Mouse (Mus musculus): ENCODE measurements at regions not wholly inside any gene's neighbourhood (a gene's known extent, or its start where the extent isn't known, plus 50 kb on each side); places are given as distances from the start of the nearest gene placed in this dataset.

- H3K4me2 ChIP-seq (replicated peaks; ENCODE audit: low read depth), result no peak overlapping the region
- H3K4me3 ChIP-seq (ENCODE audit: low read depth, low read length), result no peak overlapping the region
- 58% methylated on average over 3 of the region's 3 CpGs for WGBS
- H3K36me3 ChIP-seq (ENCODE audit: control insufficient read depth, insufficient read depth, low read length), result no peaks in the 10 kb centered on the region
- no peak for ATAC-seq (ENCODE audit: low FRiP score, low TSS enrichment)
- H3K4me1 ChIP-seq (replicated peaks; ENCODE audit: control insufficient read depth, insufficient read depth), result no peaks in the 10 kb centered on the region
- no peak overlapping the region for H3K9ac ChIP-seq (ENCODE audit: low read length)
- no peak for DNase-seq (ENCODE audit: low spot score)
- TF ChIP-seq EP300 (optimal IDR thresholded peaks at IDR 0.05) (no peak), CTCF (IDR thresholded peaks at IDR 0.05; ENCODE audit: low read depth) (no peak)
- no peak overlapping the region for H3K27ac ChIP-seq (replicated peaks)
- no peaks in the 10 kb centered on the region for H3K9me3 ChIP-seq (ENCODE audit: control insufficient read depth, low read length)
- no peaks in the 10 kb centered on the region for H3K27me3 ChIP-seq (ENCODE audit: control insufficient read depth, insufficient read depth, low read length)
Observed at GRCm38 (mm10) chr6:144897526-144897925, 115.7 kb upstream of the Sox5 start.

- no peak overlapping the region for H3K27ac ChIP-seq (replicated peaks)
- H3K4me2 ChIP-seq (replicated peaks; ENCODE audit: low read depth), result no peak overlapping the region
- DNase-seq (ENCODE audit: low spot score) (no peak), ATAC-seq (ENCODE audit: low FRiP score, low TSS enrichment) (no peak)
- no peaks in the 10 kb centered on the region for H3K4me1 ChIP-seq (replicated peaks; ENCODE audit: control insufficient read depth, insufficient read depth)
- no peaks in the 10 kb centered on the region for H3K36me3 ChIP-seq (ENCODE audit: control insufficient read depth, insufficient read depth, low read length)
- 17% methylated on average over 2 of the region's 2 CpGs for WGBS
- H3K27me3 ChIP-seq (ENCODE audit: control insufficient read depth, insufficient read depth, low read length), result no peaks in the 10 kb centered on the region
- no peaks in the 10 kb centered on the region for H3K9me3 ChIP-seq (ENCODE audit: control insufficient read depth, low read length)
- no peak overlapping the region for H3K4me3 ChIP-seq (ENCODE audit: low read depth, low read length)
- TF ChIP-seq CTCF (IDR thresholded peaks at IDR 0.05; ENCODE audit: low read depth) (no peak), EP300 (optimal IDR thresholded peaks at IDR 0.05) (no peak)
- no peak overlapping the region for H3K9ac ChIP-seq (ENCODE audit: low read length)
Observed at GRCm38 (mm10) chr6:144890914-144891313, 109.1 kb upstream of the Sox5 start.

GRCm38 (mm10) chr6:144890166-144890565 is 108.4 kb upstream of the Sox5 start:
- Histone ChIP-seq H3K4me1 (replicated peaks; ENCODE audit: control insufficient read depth, insufficient read depth) (no peaks in the 10 kb centered on the region), H3K4me3 (ENCODE audit: low read depth, low read length) (no peak overlapping the region), H3K9me3 (ENCODE audit: control insufficient read depth, low read length) (no peaks in the 10 kb centered on the region), H3K27ac (replicated peaks) (no peak overlapping the region), H3K36me3 (ENCODE audit: control insufficient read depth, insufficient read depth, low read length) (no peaks in the 10 kb centered on the region), H3K9ac (ENCODE audit: low read length) (no peak overlapping the region), H3K27me3 (ENCODE audit: control insufficient read depth, insufficient read depth, low read length) (no peaks in the 10 kb centered on the region), H3K4me2 (replicated peaks; ENCODE audit: low read depth) (no peak overlapping the region)
- no peak for ATAC-seq (ENCODE audit: low FRiP score, low TSS enrichment)
- no peak for DNase-seq (ENCODE audit: low spot score)
- WGBS, result 38% methylated on average over 8 of the region's 8 CpGs
- TF ChIP-seq CTCF (IDR thresholded peaks at IDR 0.05; ENCODE audit: low read depth) (no peak), EP300 (optimal IDR thresholded peaks at IDR 0.05) (no peak)

- Histone ChIP-seq H3K27me3 (ENCODE audit: control insufficient read depth, insufficient read depth, low read length) (no peaks in the 10 kb centered on the region), H3K4me2 (replicated peaks; ENCODE audit: low read depth) (no peak overlapping the region), H3K27ac (replicated peaks) (no peak overlapping the region), H3K36me3 (ENCODE audit: control insufficient read depth, insufficient read depth, low read length) (no peaks in the 10 kb centered on the region), H3K4me1 (replicated peaks; ENCODE audit: control insufficient read depth, insufficient read depth) (no peaks in the 10 kb centered on the region), H3K9ac (ENCODE audit: low read length) (no peak overlapping the region), H3K9me3 (ENCODE audit: control insufficient read depth, low read length) (no peaks in the 10 kb centered on the region), H3K4me3 (ENCODE audit: low read depth, low read length) (no peak overlapping the region)
- WGBS, result 70% methylated on average over 4 of the region's 4 CpGs
- no peak for DNase-seq (ENCODE audit: low spot score)
- no peak for ATAC-seq (ENCODE audit: low FRiP score, low TSS enrichment)
- TF ChIP-seq EP300 (optimal IDR thresholded peaks at IDR 0.05) (no peak), CTCF (IDR thresholded peaks at IDR 0.05; ENCODE audit: low read depth) (no peak)
Observed at GRCm38 (mm10) chr6:144883117-144883516, 101.3 kb upstream of the Sox5 start.

GRCm38 (mm10) chr6:144880098-144880497 is 98.3 kb upstream of the Sox5 start:
- DNase-seq (ENCODE audit: low spot score) (no peak), ATAC-seq (ENCODE audit: low FRiP score, low TSS enrichment) (no peak)
- Histone ChIP-seq H3K9me3 (ENCODE audit: control insufficient read depth, low read length) (no peaks in the 10 kb centered on the region), H3K4me1 (replicated peaks; ENCODE audit: control insufficient read depth, insufficient read depth) (no peaks in the 10 kb centered on the region), H3K27ac (replicated peaks) (no peak overlapping the region), H3K4me3 (ENCODE audit: low read depth, low read length) (no peak overlapping the region), H3K9ac (ENCODE audit: low read length) (no peak overlapping the region), H3K36me3 (ENCODE audit: control insufficient read depth, insufficient read depth, low read length) (no peaks in the 10 kb centered on the region), H3K27me3 (ENCODE audit: control insufficient read depth, insufficient read depth, low read length) (no peaks in the 10 kb centered on the region), H3K4me2 (replicated peaks; ENCODE audit: low read depth) (no peak overlapping the region)
- 87% methylated on average over 10 of the region's 10 CpGs for WGBS
- TF ChIP-seq CTCF (IDR thresholded peaks at IDR 0.05; ENCODE audit: low read depth) (no peak), EP300 (optimal IDR thresholded peaks at IDR 0.05) (no peak)

GRCm38 (mm10) chr6:144876758-144877157 is 95.0 kb upstream of the Sox5 start:
- H3K36me3 ChIP-seq (ENCODE audit: control insufficient read depth, insufficient read depth, low read length), result no peaks in the 10 kb centered on the region
- DNase-seq (ENCODE audit: low spot score) (no peak), ATAC-seq (ENCODE audit: low FRiP score, low TSS enrichment) (no peak)
- no peak overlapping the region for H3K9ac ChIP-seq (ENCODE audit: low read length)
- no peaks in the 10 kb centered on the region for H3K4me1 ChIP-seq (replicated peaks; ENCODE audit: control insufficient read depth, insufficient read depth)
- no peak overlapping the region for H3K27ac ChIP-seq (replicated peaks)
- H3K27me3 ChIP-seq (ENCODE audit: control insufficient read depth, insufficient read depth, low read length), result no peaks in the 10 kb centered on the region
- TF ChIP-seq EP300 (optimal IDR thresholded peaks at IDR 0.05), result no peak
- TF ChIP-seq CTCF (IDR thresholded peaks at IDR 0.05; ENCODE audit: low read depth), result no peak
- 78% methylated on average over 12 of the region's 12 CpGs for WGBS
- H3K4me3 ChIP-seq (ENCODE audit: low read depth, low read length), result no peak overlapping the region
- no peak overlapping the region for H3K4me2 ChIP-seq (replicated peaks; ENCODE audit: low read depth)
- H3K9me3 ChIP-seq (ENCODE audit: control insufficient read depth, low read length), result no peaks in the 10 kb centered on the region

Data from stomach, postnatal 0 days (tissue).